Mouse (Mus musculus): Measurements from ENCODE around the gene Clpp.

DNA sequence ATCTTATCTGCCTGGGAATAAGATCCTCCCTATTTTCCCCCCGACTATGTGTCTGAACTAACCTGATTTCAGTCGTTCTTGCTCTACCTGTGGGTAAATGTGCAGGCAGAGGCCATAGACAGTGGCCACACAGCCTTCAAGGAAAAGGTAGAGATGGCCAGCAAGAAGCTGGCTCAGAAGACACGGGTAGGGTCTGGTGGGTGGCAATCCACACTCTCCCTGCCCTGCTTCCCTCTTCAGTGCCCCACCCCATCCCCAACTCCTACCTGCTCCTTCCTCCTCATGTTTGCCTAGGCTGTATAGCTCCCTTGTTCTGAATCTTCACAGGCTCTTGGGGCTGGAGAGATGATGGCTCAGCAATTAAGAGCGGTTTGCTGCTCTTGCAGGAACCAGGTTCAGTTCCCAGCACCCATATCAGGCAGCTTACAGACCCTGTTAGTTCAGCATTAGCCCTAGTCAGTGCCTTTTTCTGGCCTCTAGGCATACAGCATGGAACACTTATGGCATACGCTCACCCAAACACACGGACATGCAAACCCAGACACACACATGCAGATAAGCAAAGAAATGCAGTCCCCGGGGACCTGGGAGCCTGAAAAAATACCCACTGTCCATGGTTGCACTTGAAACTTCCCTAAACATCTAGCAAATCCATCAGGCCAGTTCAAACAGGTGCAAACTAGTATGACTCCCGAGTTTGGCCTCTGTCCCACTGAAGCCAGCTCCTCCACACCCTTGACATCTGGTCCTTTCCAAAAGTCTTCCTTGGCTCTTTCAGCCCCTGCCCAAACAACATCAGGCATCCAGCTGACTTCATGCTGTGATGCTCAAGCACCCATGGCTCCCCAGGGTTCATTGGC, 13.3 kb upstream of the Clpp start:
- TF ChIP-seq CTCF (IDR thresholded peaks at IDR 0.05) (no peak), EP300 (IDR thresholded peaks at IDR 0.05) (no peak)
